Mouse (Mus musculus) megakaryocyte, embryonic 14.5 days (primary cell): ENCODE measurements around the gene 4933406M09Rik. TPM values are rescaled to one million over a fixed set of nuclear protein-coding genes. Genes with fewer than 3 reads are reported as not detected.

Source experiments
- H3K27me3 ChIP-seq: replicated peaks from 2 replicates; pipeline ENCODE3; 2012; ENCODE audit warnings: inconsistent platforms
- H3K36me3 ChIP-seq: replicated peaks from 2 replicates; pipeline ENCODE3; 2012; ENCODE audit warnings: low read length, inconsistent platforms, mixed read lengths
- H3K4me1 ChIP-seq: 2 replicates; pipeline ENCODE4 v1.6.1; 2012; ENCODE audit warnings: inconsistent platforms
- H3K4me3 ChIP-seq: replicated peaks from 2 replicates; pipeline ENCODE3; 2012; ENCODE audit warnings: moderate library complexity, mild to moderate bottlenecking, inconsistent platforms
- H3K9me3 ChIP-seq: 2 replicates; pipeline ENCODE4 v1.6.1; 2012; ENCODE audit warnings: inconsistent platforms
- FLI1 ChIP-seq: IDR thresholded peaks from 2 replicates; pipeline ENCODE4 v1.6.1; 2012; ENCODE audit warnings: low read length, inconsistent platforms, mixed read lengths
- GATA1 ChIP-seq: IDR thresholded peaks from 3 replicates; pipeline ENCODE4 v1.6.1; 2012; ENCODE audit warnings: mixed read lengths, low read length, inconsistent platforms, borderline replicate concordance
- polyA plus RNA-seq: library from polyadenylated mRNA; stranded (reverse); fragments of >175 nt; gene quantifications from 2 replicates; pipeline ENCODE4 v1.2.3, GENCODE M21; 2012; ENCODE audit warnings: low replicate concordance; ENCODE audit not compliant: insufficient read depth

Gene 4933406M09Rik
- polyA plus RNA-seq, 1 experiment, result 0.16 TPM

- no peaks in the 10 kb centered on the region for H3K36me3 ChIP-seq
- H3K4me3 ChIP-seq, result no peak overlapping the region
- peaks cover 29% of the 10 kb centered on the region for H3K9me3 ChIP-seq
These were observed 11.6 kb upstream of the 4933406M09Rik start for GRCm38 (mm10) chr1:134374124-134374523.

GRCm38 (mm10) chr1:134381051-134381450 is 4.7 kb upstream of the 4933406M09Rik start:
- Histone ChIP-seq H3K4me1 (peaks cover 10% of the 10 kb centered on the region), H3K27me3 (peaks cover 42% of the 10 kb centered on the region), H3K36me3 (no peaks in the 10 kb centered on the region), H3K9me3 (peaks cover 9% of the 10 kb centered on the region), H3K4me3 (no peak overlapping the region)
- TF ChIP-seq FLI1 (no peak), GATA1 (no peak)

More at GRCm38 (mm10) chr1:134374124-134374523, 11.6 kb upstream of the 4933406M09Rik start:
- TF ChIP-seq GATA1, result no peak
- TF ChIP-seq FLI1, result no peak
- H3K27me3 ChIP-seq, result peaks cover 25% of the 10 kb centered on the region
- H3K4me1 ChIP-seq, result no peaks in the 10 kb centered on the region

DNA sequence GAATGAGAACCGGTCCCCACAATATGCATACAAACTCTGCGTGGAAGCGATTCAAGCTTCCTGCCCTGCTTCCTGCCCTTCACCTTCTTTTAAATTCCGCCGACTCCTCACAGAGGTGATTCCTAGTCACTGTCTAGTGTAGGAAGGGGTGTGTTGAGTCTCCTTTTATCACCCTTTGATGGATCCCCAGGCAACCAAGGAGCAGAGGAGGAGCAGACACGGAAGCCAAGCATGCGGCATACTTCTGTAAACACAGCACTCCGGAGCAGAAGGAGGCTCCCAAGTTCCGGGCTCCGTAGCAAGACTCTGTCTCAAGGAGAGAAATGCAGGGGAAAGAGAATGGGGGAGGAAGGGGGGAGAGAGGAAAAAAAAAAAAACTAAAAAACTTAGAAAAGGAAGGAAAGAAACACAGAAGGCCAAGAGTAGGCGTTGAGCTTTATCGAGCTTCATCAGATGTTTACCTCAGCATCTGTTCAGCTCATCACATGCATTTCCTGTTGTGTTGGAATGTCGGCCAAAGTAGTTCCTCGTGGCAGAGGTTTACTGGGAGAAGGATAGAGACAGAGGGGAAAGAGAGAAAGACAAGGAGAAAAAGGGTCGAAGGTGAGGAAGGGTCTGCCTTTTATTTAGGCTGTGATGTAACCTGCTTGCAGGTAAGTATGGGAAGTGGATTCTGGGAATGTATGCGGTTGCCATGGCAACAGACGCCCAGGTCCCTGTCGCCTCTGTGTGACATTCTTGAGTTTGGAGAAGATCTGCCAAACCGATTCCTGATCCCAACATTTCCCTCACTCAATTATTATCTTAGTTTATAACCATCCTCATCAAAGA is 3.7 kb upstream of the 4933406M09Rik start:
- Histone ChIP-seq H3K9me3 (peaks cover 9% of the 10 kb centered on the region), H3K27me3 (peaks cover 39% of the 10 kb centered on the region), H3K4me1 (peaks cover 10% of the 10 kb centered on the region), H3K36me3 (no peaks in the 10 kb centered on the region), H3K4me3 (peak overlapping the region; percentile 83)
- TF ChIP-seq FLI1 (no peak), GATA1 (no peak)

DNA sequence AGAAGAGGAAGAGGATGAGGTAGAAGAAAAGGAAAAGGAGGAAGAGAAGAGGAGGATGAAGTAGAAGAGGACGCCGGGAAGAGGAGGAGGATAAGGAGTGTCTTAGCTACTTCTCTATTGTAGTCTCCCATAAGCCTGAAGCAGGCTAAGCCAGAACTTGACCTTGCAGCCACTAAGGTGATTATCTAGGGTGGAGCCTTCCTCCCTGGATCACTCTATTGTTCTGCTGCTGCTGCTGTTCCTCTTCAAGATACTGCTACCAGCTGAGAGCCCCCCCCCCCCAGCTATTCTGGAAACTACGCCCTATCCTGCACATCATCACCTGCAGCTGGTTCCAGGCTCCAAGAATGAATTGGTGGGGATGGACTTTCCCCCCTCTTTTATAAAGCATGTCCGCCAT is 1.2 kb upstream of the 4933406M09Rik start:
- Histone ChIP-seq H3K9me3 (peaks cover 9% of the 10 kb centered on the region), H3K4me3 (no peak overlapping the region), H3K36me3 (no peaks in the 10 kb centered on the region), H3K27me3 (peaks cover 43% of the 10 kb centered on the region), H3K4me1 (peaks cover 11% of the 10 kb centered on the region)
- TF ChIP-seq FLI1 (no peak), GATA1 (no peak)

- peaks cover 49% of the 10 kb centered on the region for H3K27me3 ChIP-seq
- no peaks in the 10 kb centered on the region for H3K36me3 ChIP-seq
- TF ChIP-seq GATA1, result no peak
- no peak for TF ChIP-seq FLI1
- peaks cover 9% of the 10 kb centered on the region for H3K9me3 ChIP-seq
- peaks cover 17% of the 10 kb centered on the region for H3K4me1 ChIP-seq
- peak overlapping the region; percentile 14 for H3K4me3 ChIP-seq
These were observed 564 bp upstream of the 4933406M09Rik start for GRCm38 (mm10) chr1:134385176-134385575.

DNA sequence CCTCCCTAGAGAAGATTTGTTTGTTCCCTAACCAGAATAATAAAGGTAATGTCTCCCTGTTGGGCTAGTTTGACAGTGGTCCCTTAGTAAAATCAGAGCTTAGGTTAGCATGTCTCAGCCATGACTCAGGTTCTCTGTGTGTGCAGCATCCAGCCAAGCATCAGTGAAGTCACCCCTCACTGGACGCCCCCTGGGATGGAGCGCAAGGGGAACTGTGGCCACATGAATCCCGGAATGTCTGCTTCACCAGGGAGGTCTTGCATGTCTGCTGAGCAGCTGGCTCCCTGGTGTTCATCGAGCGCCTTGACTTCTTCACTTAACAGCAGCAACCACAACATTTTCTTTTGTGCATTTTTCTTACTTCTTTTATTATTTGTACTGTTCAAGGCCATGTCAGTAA is 8.1 kb downstream of the 4933406M09Rik start:
- Histone ChIP-seq H3K4me3 (no peak overlapping the region), H3K9me3 (no peaks in the 10 kb centered on the region), H3K27me3 (peaks cover 19% of the 10 kb centered on the region), H3K4me1 (peaks cover 14% of the 10 kb centered on the region), H3K36me3 (no peaks in the 10 kb centered on the region)
- TF ChIP-seq FLI1, result no peak

DNA sequence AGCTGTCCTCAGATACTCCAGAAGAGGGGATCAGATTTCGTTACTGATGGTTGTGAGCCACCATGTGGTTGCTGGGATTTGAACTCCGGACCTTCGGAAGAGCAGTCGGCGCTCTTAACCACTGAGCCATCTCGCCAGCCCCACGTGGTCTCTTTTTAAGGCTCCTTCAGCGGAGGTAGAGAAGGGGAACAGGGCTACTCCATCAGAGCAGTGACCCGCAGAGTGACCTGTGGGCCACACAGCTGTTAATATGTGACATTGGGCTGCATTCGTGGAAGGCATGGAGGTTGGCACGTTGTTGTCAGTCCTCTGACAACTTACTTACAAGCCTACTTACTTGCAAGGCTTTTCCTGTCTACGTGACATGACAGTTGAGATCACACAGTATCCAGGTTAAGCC is 12.5 kb downstream of the 4933406M09Rik start:
- H3K4me1 ChIP-seq, result peaks cover 17% of the 10 kb centered on the region
- no peaks in the 10 kb centered on the region for H3K9me3 ChIP-seq
- TF ChIP-seq GATA1 (no peak), FLI1 (no peak)
- no peak overlapping the region for H3K4me3 ChIP-seq
- no peaks in the 10 kb centered on the region for H3K36me3 ChIP-seq
- peaks cover 4% of the 10 kb centered on the region for H3K27me3 ChIP-seq

DNA sequence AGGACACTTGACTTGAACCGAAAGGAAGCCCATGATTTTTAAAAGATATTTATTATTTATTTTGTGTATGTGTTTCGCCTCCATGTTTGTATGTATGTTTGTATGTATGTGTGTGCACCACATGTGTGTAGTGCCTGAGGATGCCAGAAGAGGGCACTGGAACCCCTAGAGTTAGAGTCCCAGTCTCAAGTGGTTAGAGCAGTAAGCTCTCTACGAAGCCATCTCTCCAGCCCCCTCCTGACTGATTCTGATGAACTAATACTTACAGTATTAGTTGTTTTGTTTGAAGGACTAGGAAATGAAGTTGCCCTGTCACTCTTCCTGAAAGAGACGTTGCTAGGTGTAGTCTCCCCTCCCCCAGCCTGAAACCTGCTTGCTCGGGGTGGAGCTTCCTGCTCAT is 14.0 kb downstream of the 4933406M09Rik start:
- H3K4me3 ChIP-seq, result peak overlapping the region; percentile 84
- no peaks in the 10 kb centered on the region for H3K36me3 ChIP-seq
- peaks cover 17% of the 10 kb centered on the region for H3K4me1 ChIP-seq
- H3K27me3 ChIP-seq, result no peaks in the 10 kb centered on the region
- H3K9me3 ChIP-seq, result no peaks in the 10 kb centered on the region
- TF ChIP-seq GATA1 (no peak), FLI1 (no peak)

GRCm38 (mm10) chr1:134405509-134406413 is 20.0 kb downstream of the 4933406M09Rik start, which contains the start of gene Cyb5r1:
Gene Cyb5r1 (plus strand): TSS chr1:134405559.
- Histone ChIP-seq H3K9me3 (no peaks in the 10 kb centered on the region), H3K36me3 (peaks cover 35% of the 10 kb centered on the region), H3K4me3 (peak within 1 kb of the TSS; percentile 92), H3K27me3 (peaks cover 4% of the 10 kb centered on the region), H3K4me1 (peaks cover 18% of the 10 kb centered on the region)
- TF ChIP-seq GATA1 (no peak), FLI1 (no peak)
